Comparison of ENCODE assay signal across 8 mouse cellular contexts in the genomic region with DNA sequence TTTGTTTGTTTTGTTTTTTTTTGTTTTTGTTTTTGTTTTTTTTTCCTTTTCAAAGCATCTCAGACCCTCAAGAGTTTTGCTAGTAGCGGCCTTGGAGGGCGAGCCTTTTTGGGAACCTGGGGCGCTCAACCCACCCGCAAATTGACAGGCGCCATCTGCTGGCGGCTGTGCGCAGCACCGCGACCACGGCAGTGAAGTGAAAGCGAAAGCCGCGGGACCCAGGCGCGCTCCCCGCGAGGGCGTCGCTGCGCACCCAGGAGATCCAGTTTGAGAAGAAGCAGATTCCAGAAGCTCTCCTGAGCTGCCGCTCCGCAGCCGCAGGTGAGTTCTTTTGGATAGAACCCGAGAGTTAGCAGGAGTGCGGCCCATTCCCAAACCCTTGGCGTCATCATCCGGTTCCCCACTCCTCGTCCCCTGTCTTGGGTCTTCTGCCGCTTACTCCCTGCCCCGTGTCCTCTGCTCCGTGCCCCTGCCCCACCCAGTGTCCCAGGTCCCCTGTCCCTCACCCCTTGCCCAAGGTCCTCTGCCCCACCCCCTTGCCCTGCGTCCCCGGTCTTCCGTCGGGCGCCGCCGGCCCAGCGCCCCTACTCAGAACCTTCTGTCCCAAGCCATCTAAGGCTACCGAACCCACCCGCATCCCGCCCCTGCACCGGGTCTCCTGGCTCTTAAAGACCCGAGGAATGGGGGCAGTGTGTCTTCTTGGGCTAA. TPM values are rescaled to one million over a fixed set of nuclear protein-coding genes. Genes with fewer than 3 reads are reported as not detected.
A peak's percentile ranks its signal among the peaks of the same experiment; 100 is the strongest.
DNase-seq lines count a peak whose midpoint lies in the region; ATAC-seq and TF ChIP-seq lines count a peak whose summit lies in the region.

No protein-coding gene starts in this region.

- peak overlapping the region; percentile 59 for H3K4me3 ChIP-seq in hindbrain, postnatal 0 days (ENCODE audit: low read length)
- H3K4me3 ChIP-seq in left cerebral cortex, adult 2 months: peak overlapping the region; percentile 77

- H3K4me2 ChIP-seq in hindbrain, postnatal 0 days (ENCODE audit: low read depth, low read length): peak overlapping the region; percentile 62

- no peak overlapping the region for H3K27ac ChIP-seq in hindbrain, postnatal 0 days
- H3K27ac ChIP-seq in left cerebral cortex, adult 2 months: peak overlapping the region; percentile 68

- WGBS in hindbrain, postnatal 0 days: under 1% methylated on average over 44 of the region's 44 CpGs

- no peaks in the 10 kb centered on the region for H3K9me3 ChIP-seq in hindbrain, postnatal 0 days (ENCODE audit: low read length)

- H3K27me3 ChIP-seq in hindbrain, postnatal 0 days (ENCODE audit: insufficient read depth, low read length): peaks cover 6% of the 10 kb centered on the region; the same call in 1 of the 2 replicates

- ATAC-seq in hindbrain, postnatal 0 days: peak; percentile 48; the same call in 1 of the 2 replicates

- peak; percentile 86 for TF ChIP-seq CTCF in hindbrain, postnatal 0 days (IDR thresholded peaks at IDR 0.05; ENCODE audit: low read depth)
- TF ChIP-seq CTCF in left cerebral cortex, adult 2 months (IDR thresholded peaks at IDR 0.05): peak; percentile 97

- intact Hi-C loops in left cerebral cortex, adult 2 months (cut with DNase I): loop anchor here (1.0 kb wide), 1 partner anchor 34 kb away; no protein-coding TSS in a partner anchor

- peak overlapping the region; percentile 44 for H3K9ac ChIP-seq in hindbrain, postnatal 0 days (replicated peaks; ENCODE audit: low read length)

- H3K4me1 ChIP-seq in hindbrain, postnatal 0 days (ENCODE audit: insufficient read depth, low read length): no peaks in the 10 kb centered on the region

- no peaks in the 10 kb centered on the region for H3K36me3 ChIP-seq in hindbrain, postnatal 0 days (ENCODE audit: insufficient read depth, low read length)

- DNase-seq in WW6 (ENCODE audit: low read depth, low spot score): peak; percentile 48
- peak; percentile 79 to 87 for DNase-seq in cerebellum, postnatal 4 days (ENCODE audit: low spot score in 2 of 2)
- DNase-seq in gastrocnemius, adult 8-10 months (ENCODE audit: low spot score in 2 of 2): peak; percentile 80 to 82
- peak; percentile 83 for DNase-seq in hindbrain, postnatal 0 days (ENCODE audit: low spot score)
- DNase-seq in left cerebral cortex, adult 2 months (ENCODE audit: extremely low spot score in 1 of 2, low spot score in 2 of 2): peak; percentile 86 to 90
- DNase-seq in lung, postnatal 4 days: peak; percentile 90 to 94
- DNase-seq in retina, embryonic 14.5 days (ENCODE audit: low spot score): peak; percentile 82
- DNase-seq in thymus, postnatal 36 days: peak; percentile 94 to 97

RNA-seq across cellular contexts. Expression of a gene that starts 1.1 kb away (rescaled TPM):
- 1 to 10 TPM; 5.1 to 7.6 (median 6.7) TPM for total RNA-seq in gastrocnemius, adult 8-10 months (2022)
- total RNA-seq in hindbrain, postnatal 0 days (2014; rRNA removed): 0.89 and 1.8 TPM in 2 replicates
- 3.8 and 6.5 TPM in 2 replicates for polyA plus RNA-seq in hindbrain, postnatal 0 days (2015; fragmentation: Nextera tagmentation; extraction: Ambion mirVana)
- 1 to 10 TPM; 7.0 to 7.8 TPM for total RNA-seq in left cerebral cortex, adult 2 months (2021)

RNA-seq across cellular contexts. Expression of a gene that starts 6.9 kb away (rescaled TPM):
- total RNA-seq in gastrocnemius, adult 8-10 months (2022): 1 to 10 TPM; 2.1 to 4.3 (median 3.4) TPM
- total RNA-seq in hindbrain, postnatal 0 days (2014; rRNA removed): 2.8 and 5.0 TPM in 2 replicates
- 6.5 and 6.9 TPM in 2 replicates for polyA plus RNA-seq in hindbrain, postnatal 0 days (2015; fragmentation: Nextera tagmentation; extraction: Ambion mirVana)
- 1 to 10 TPM; 2.0 to 3.2 TPM for total RNA-seq in left cerebral cortex, adult 2 months (2021)

RNA-seq across cellular contexts. Expression of a gene that starts 16.9 kb away (rescaled TPM):
- 1 to 10 TPM; 1.4 to 2.1 (median 1.7) TPM for total RNA-seq in gastrocnemius, adult 8-10 months (2022)
- total RNA-seq in hindbrain, postnatal 0 days (2014; rRNA removed): 0.68 and 4.3 TPM in 2 replicates
- 2.8 and 4.2 TPM in 2 replicates for polyA plus RNA-seq in hindbrain, postnatal 0 days (2015; fragmentation: Nextera tagmentation; extraction: Ambion mirVana)
- total RNA-seq in left cerebral cortex, adult 2 months (2021): 1 to 10 TPM; 1.1 to 2.0 TPM

RNA-seq across cellular contexts. Expression of a gene that starts 17.1 kb away (rescaled TPM):
- total RNA-seq in gastrocnemius, adult 8-10 months (2022): 1 to 10 TPM in 3 of 4 experiments, under 1 TPM in 1; 0.82 to 1.3 (median 1.2) TPM
- 14.0 and 14.1 TPM in 2 replicates for total RNA-seq in hindbrain, postnatal 0 days (2014; rRNA removed)
- polyA plus RNA-seq in hindbrain, postnatal 0 days (2015; fragmentation: Nextera tagmentation; extraction: Ambion mirVana): 8.0 and 8.1 TPM in 2 replicates
- total RNA-seq in left cerebral cortex, adult 2 months (2021): 1 to 10 TPM; 2.1 to 3.4 TPM

RNA-seq across cellular contexts. Expression of a gene that starts 34.2 kb away (rescaled TPM):
- total RNA-seq in gastrocnemius, adult 8-10 months (2022): under 1 TPM in 1 of 4 experiments, not detected in 3; 0.10 TPM
- total RNA-seq in hindbrain, postnatal 0 days (2014; rRNA removed): 0.14 and 0.42 TPM in 2 replicates
- 0.13 and 0.35 TPM in 2 replicates for polyA plus RNA-seq in hindbrain, postnatal 0 days (2015; fragmentation: Nextera tagmentation; extraction: Ambion mirVana)
- total RNA-seq in left cerebral cortex, adult 2 months (2021): under 1 TPM; 0.16 to 0.18 TPM
